Mouse (Mus musculus): ENCODE measurements at regions not wholly inside any gene's neighbourhood (a gene's known extent, or its start where the extent isn't known, plus 50 kb on each side); places are given as distances from the start of the nearest gene placed in this dataset.

- H3K27ac ChIP-seq (ENCODE audit: insufficient read depth, low read length) = no peak overlapping the region
- no peak overlapping the region for H3K4me3 ChIP-seq (ENCODE audit: insufficient read depth, low read length)
- no peak for TF ChIP-seq CTCF (IDR thresholded peaks at IDR 0.05; ENCODE audit: extremely low read depth, insufficient read depth, low read length)
- TF ChIP-seq POLR2A (IDR thresholded peaks at IDR 0.05; ENCODE audit: extremely low read depth, insufficient read depth, low read length) = no peak
- H3K4me1 ChIP-seq (ENCODE audit: control insufficient read depth, insufficient read depth, low read length) = no peaks in the 10 kb centered on the region
These were observed 442.4 kb downstream of the Slc4a3 start for GRCm38 (mm10) chr1:75988496-75988895.

DNA sequence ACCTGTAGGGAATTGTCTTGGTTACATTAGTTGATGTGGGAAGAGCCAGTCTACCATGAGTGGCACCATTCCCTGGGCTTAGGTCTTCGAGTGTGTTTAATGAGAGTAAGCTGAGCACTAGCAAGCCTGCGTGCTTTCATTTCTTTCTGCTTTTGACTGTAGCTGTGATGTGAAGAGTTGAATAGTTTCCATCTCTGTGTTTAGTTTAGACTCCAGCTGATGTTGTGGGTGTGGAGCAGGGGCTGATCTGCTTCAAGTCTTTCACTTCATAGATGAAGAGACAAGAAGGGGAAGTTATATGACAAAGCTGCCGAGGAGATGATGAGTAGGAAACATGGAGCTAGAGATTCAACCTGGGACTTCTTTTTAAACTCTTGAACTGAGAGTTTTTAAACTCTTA lies 446.0 kb downstream of the Slc4a3 start:
- no peak for TF ChIP-seq POLR2A (IDR thresholded peaks at IDR 0.05; ENCODE audit: extremely low read depth, insufficient read depth, low read length)
- no peak for TF ChIP-seq CTCF (IDR thresholded peaks at IDR 0.05; ENCODE audit: extremely low read depth, insufficient read depth, low read length)
- Histone ChIP-seq H3K27ac (ENCODE audit: insufficient read depth, low read length) (no peak overlapping the region), H3K4me1 (ENCODE audit: control insufficient read depth, insufficient read depth, low read length) (no peaks in the 10 kb centered on the region), H3K4me3 (ENCODE audit: insufficient read depth, low read length) (no peak overlapping the region)

GRCm38 (mm10) chr1:75997222-75997621 lies 451.2 kb downstream of the Slc4a3 start:
- H3K27ac ChIP-seq (ENCODE audit: insufficient read depth, low read length) = no peak overlapping the region
- H3K4me3 ChIP-seq (ENCODE audit: insufficient read depth, low read length) = no peak overlapping the region
- no peaks in the 10 kb centered on the region for H3K4me1 ChIP-seq (ENCODE audit: control insufficient read depth, insufficient read depth, low read length)
- TF ChIP-seq POLR2A (IDR thresholded peaks at IDR 0.05; ENCODE audit: extremely low read depth, insufficient read depth, low read length) (no peak), CTCF (IDR thresholded peaks at IDR 0.05; ENCODE audit: extremely low read depth, insufficient read depth, low read length) (no peak)

DNA sequence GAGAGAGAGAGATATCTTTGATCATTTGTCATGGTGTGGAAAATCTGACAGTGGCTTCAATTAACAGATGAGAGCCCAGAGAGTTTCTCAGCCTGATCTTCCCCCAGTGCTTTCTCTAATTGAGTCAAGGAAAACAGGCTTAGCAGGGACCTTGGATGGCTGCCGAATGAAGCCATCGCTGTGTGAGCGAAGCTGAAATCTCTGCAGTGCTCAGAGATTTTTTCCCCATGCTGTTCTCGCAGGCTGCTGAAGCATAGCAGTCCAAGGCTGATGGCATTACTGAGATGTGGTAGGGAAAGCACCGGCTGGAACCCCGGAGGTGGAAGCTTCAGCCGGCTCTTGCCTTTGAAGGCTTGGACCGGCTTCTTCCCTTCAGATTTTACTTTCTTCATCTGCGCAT lies 455.1 kb downstream of the Slc4a3 start:
- no peaks in the 10 kb centered on the region for H3K4me1 ChIP-seq (ENCODE audit: control insufficient read depth, insufficient read depth, low read length)
- H3K27ac ChIP-seq (ENCODE audit: insufficient read depth, low read length) = no peak overlapping the region
- TF ChIP-seq CTCF (IDR thresholded peaks at IDR 0.05; ENCODE audit: extremely low read depth, insufficient read depth, low read length) = no peak
- TF ChIP-seq POLR2A (IDR thresholded peaks at IDR 0.05; ENCODE audit: extremely low read depth, insufficient read depth, low read length) = no peak
- H3K4me3 ChIP-seq (ENCODE audit: insufficient read depth, low read length) = no peak overlapping the region

DNA sequence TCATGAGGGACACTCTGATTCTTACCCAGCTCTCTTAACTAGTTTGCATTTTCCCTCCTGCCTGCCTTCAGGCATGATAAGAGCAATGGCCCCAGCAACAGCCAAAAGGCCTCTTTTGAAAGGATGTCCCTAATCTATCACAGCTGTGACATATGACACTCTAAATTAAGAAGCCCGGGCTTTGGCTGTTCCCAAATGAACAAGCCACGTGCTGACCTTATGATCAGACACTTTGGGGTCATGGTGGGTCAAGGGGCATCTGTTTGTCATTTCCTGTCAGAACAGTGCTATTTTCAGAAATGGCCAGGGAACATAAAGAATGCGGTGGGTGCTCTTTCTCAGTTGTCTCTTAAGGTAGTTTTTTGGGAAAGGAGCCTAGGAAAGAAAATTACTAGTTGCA lies 463.5 kb downstream of the Slc4a3 start:
- Histone ChIP-seq H3K4me3 (ENCODE audit: insufficient read depth, low read length) (no peak overlapping the region), H3K4me1 (ENCODE audit: control insufficient read depth, insufficient read depth, low read length) (no peaks in the 10 kb centered on the region), H3K27ac (ENCODE audit: insufficient read depth, low read length) (no peak overlapping the region)
- no peak for TF ChIP-seq POLR2A (IDR thresholded peaks at IDR 0.05; ENCODE audit: extremely low read depth, insufficient read depth, low read length)
- TF ChIP-seq CTCF (IDR thresholded peaks at IDR 0.05; ENCODE audit: extremely low read depth, insufficient read depth, low read length) = no peak

- no peak overlapping the region for H3K4me3 ChIP-seq (ENCODE audit: insufficient read depth, low read length)
- no peak for TF ChIP-seq CTCF (IDR thresholded peaks at IDR 0.05; ENCODE audit: extremely low read depth, insufficient read depth, low read length)
- no peak for TF ChIP-seq POLR2A (IDR thresholded peaks at IDR 0.05; ENCODE audit: extremely low read depth, insufficient read depth, low read length)
- H3K4me1 ChIP-seq (ENCODE audit: control insufficient read depth, insufficient read depth, low read length) = no peaks in the 10 kb centered on the region
- H3K27ac ChIP-seq (ENCODE audit: insufficient read depth, low read length) = no peak overlapping the region
These were observed 464.2 kb downstream of the Slc4a3 start for GRCm38 (mm10) chr1:76010212-76010800.

GRCm38 (mm10) chr1:76018588-76018987 lies 472.5 kb downstream of the Slc4a3 start:
- no peak overlapping the region for H3K27ac ChIP-seq (ENCODE audit: insufficient read depth, low read length)
- no peak for TF ChIP-seq POLR2A (IDR thresholded peaks at IDR 0.05; ENCODE audit: extremely low read depth, insufficient read depth, low read length)
- no peak for TF ChIP-seq CTCF (IDR thresholded peaks at IDR 0.05; ENCODE audit: extremely low read depth, insufficient read depth, low read length)
- no peaks in the 10 kb centered on the region for H3K4me1 ChIP-seq (ENCODE audit: control insufficient read depth, insufficient read depth, low read length)
- H3K4me3 ChIP-seq (ENCODE audit: insufficient read depth, low read length) = no peak overlapping the region

DNA sequence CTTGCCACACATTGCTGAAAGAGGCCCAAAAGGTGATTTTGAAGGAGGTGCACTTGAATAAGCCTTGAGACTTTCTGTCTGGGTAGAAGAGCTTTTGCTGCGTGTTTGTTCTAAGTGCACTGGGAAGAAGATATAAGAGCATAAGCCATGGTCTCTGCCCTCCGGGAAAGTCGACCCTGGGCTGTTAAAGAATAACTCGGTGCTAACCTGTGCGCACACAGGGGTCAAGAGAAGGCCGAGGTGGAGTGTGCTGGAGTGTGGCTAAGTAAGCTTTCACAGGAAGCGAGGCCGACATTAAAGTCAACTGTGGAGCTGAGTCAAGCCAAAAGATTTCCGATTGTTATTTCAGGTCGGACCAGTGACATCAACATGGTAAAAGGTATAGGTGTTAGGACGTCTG lies 473.0 kb downstream of the Slc4a3 start:
- H3K27ac ChIP-seq (ENCODE audit: insufficient read depth, low read length) = no peak overlapping the region
- no peak for TF ChIP-seq POLR2A (IDR thresholded peaks at IDR 0.05; ENCODE audit: extremely low read depth, insufficient read depth, low read length)
- no peak for TF ChIP-seq CTCF (IDR thresholded peaks at IDR 0.05; ENCODE audit: extremely low read depth, insufficient read depth, low read length)
- no peak overlapping the region for H3K4me3 ChIP-seq (ENCODE audit: insufficient read depth, low read length)
- H3K4me1 ChIP-seq (ENCODE audit: control insufficient read depth, insufficient read depth, low read length) = no peaks in the 10 kb centered on the region

- TF ChIP-seq POLR2A (IDR thresholded peaks at IDR 0.05; ENCODE audit: extremely low read depth, insufficient read depth, low read length) (no peak), CTCF (IDR thresholded peaks at IDR 0.05; ENCODE audit: extremely low read depth, insufficient read depth, low read length) (no peak)
- Histone ChIP-seq H3K4me3 (ENCODE audit: insufficient read depth, low read length) (no peak overlapping the region), H3K4me1 (ENCODE audit: control insufficient read depth, insufficient read depth, low read length) (no peaks in the 10 kb centered on the region), H3K27ac (ENCODE audit: insufficient read depth, low read length) (no peak overlapping the region)
These were observed 478.6 kb downstream of the Slc4a3 start for GRCm38 (mm10) chr1:76024650-76025049.

- TF ChIP-seq POLR2A (IDR thresholded peaks at IDR 0.05; ENCODE audit: extremely low read depth, insufficient read depth, low read length) (no peak), CTCF (IDR thresholded peaks at IDR 0.05; ENCODE audit: extremely low read depth, insufficient read depth, low read length) (no peak)
- Histone ChIP-seq H3K27ac (ENCODE audit: insufficient read depth, low read length) (no peak overlapping the region), H3K4me1 (ENCODE audit: control insufficient read depth, insufficient read depth, low read length) (no peaks in the 10 kb centered on the region), H3K4me3 (ENCODE audit: insufficient read depth, low read length) (no peak overlapping the region)
These were observed 479.3 kb downstream of the Slc4a3 start for GRCm38 (mm10) chr1:76025389-76025788.
